Mouse (Mus musculus): Measurements from ENCODE around the gene Tsc1. TPM values are rescaled to one million over a fixed set of nuclear protein-coding genes. Genes with fewer than 3 reads are reported as not detected.

Tsc1 gene
- polyA plus RNA-seq, 1 experiment from 2014 or later: 31.7 TPM

DNA sequence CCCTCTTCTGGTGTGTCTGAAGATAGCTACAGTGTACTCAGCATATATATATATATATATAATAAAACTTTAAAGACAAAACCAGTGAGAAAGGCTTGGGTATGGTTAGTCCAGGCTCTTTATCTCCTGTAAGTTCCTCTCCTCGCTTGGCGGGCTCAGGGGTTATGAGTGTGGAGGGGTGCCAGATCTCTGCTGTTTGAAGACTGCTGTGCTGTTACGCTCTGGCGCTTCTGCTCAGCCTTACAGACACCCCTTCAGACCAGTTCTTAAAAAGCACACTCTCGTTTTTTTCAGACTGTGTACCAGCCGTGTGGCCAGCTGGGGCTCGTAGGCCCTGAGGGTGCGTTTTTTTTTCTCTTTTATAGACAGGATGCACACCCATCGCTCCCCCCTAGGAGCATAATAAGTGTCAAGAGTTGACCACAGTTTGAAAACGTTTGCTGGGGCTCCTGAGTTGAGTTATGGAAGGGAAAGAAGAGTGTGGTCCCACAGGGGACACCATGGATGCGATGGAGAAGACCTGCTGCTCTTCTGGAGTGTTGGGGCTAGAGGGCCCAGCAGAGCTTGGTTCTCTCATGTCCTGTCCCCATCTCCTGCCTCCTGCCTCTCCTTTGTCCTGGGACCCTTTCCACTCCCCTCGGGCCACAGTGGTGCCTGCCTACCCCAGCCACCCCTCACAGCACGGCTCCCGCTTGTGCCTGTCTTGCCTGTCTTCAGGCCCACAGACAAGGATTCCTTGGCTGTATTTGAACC, 35.1 kb upstream of the Tsc1 start:
- H3K27ac ChIP-seq (replicated peaks): no peak overlapping the region
- ATAC-seq (ENCODE audit: low FRiP score, low read depth): no peak
- no peak overlapping the region for H3K4me3 ChIP-seq
- H3K36me3 ChIP-seq: no peaks in the 10 kb centered on the region
- WGBS: 58% methylated on average over 14 of the region's 14 CpGs
- H3K4me1 ChIP-seq (replicated peaks): no peaks in the 10 kb centered on the region
- H3K9ac ChIP-seq: no peak overlapping the region
- H3K9me3 ChIP-seq: no peaks in the 10 kb centered on the region
- H3K4me2 ChIP-seq: no peak overlapping the region
- H3K27me3 ChIP-seq: no peaks in the 10 kb centered on the region

DNA sequence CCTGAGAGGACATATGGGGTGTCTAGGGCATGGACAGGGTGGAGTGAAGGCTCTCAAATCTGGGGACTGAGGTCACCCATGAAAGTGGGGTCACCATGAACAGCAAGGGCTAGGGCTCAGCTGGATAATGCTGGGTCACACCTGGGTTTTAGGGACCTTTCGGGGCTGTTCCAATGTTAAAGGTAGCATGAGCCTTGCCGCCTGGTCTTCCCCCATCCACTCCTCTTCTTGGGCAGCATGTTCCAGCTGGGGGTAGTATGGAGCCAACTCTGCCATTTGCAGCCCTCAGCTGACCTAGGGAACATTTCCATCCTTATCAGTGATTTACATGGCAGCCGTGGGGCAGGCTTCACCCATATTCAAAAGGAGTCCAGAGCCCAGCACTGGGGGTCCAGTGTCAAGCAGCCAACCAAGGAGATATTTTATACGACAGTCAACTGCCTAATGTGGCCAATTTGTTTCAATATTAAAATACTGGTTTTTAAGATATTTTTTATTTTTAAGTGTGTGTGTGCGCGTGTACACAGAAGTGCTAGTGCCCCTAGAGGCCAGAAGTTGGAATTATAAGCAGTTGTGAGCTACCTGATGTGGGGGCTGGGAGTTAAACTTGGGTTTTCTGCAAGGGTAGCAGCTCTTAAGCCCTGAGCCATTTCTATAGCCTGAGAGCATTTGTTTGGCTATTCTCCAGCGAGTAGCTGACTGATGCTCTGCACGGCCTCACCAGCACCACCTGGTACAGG, 34.3 kb upstream of the Tsc1 start:
- no peak overlapping the region for H3K27ac ChIP-seq (replicated peaks)
- H3K9ac ChIP-seq: no peak overlapping the region
- H3K4me1 ChIP-seq (replicated peaks): no peaks in the 10 kb centered on the region
- H3K9me3 ChIP-seq: no peaks in the 10 kb centered on the region
- no peaks in the 10 kb centered on the region for H3K36me3 ChIP-seq
- no peak overlapping the region for H3K4me2 ChIP-seq
- H3K27me3 ChIP-seq: no peaks in the 10 kb centered on the region
- no peak overlapping the region for H3K4me3 ChIP-seq
- no peak for ATAC-seq (ENCODE audit: low FRiP score, low read depth)
- 70% methylated on average over 8 of the region's 8 CpGs for WGBS

DNA sequence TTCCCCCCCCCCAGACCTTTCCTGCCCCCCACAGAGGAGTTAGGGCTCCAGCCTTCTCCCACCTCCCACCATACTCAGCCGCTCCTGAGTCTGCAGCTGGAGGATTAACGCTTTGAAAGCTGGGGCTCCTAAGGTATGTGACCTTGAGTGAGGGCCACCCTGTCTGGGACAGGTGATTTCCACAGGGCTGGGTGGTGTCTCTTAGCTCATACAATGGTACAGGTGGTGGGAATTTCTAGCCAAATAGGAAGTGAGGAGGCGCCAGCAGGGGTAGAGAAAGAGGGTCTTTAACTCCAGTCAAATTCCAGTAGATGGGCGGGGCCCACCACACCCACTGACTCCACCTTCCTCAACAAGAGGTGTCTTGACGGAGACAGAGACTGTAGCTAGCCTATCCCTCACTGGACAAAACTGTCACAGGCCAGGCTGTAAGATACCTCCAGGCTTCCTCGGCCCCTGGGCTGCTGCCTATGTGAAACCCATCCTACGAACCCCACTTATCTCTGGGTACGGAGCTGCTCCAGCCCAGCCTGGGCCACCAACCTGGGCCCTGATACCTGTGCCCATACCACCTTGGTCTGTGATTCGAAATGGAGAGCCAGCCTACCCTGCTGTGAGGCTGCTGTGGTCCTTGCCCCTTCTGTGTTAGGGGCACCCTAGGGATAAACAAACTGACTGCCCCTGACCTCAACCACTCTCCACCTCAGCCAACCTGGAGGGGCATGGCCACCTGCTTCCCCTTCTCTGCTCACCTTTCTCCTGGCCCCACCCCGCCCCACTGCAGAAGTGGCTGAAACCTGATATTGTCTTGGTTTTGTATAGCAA, 33.5 kb upstream of the Tsc1 start:
- H3K4me2 ChIP-seq: no peak overlapping the region
- ATAC-seq (ENCODE audit: low FRiP score, low read depth): no peak

DNA sequence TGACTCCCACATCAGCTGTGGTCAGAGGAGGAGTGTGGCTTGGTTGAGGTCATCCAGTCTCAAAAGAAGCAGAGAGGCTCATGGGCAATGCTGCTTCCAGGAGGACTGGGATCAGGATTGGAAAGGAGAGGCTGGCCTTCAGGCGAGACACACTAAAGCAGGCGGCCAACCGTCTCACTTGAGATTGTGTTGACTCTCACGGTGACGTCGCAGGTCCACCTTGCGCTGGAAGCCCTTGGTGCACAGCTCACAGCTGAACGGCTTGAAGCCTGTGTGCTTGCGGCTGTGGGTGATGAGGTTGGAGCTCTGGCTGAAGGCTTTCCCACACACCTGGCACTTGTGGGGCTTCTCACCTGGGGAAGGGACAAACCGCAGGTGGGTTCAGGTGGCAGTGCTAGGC, 31.2 kb upstream of the Tsc1 start:
- WGBS: 93% methylated on average over 10 of the region's 10 CpGs

More for the DNA sequence above, 33.5 kb upstream of the Tsc1 start:
- Histone ChIP-seq H3K4me1 (replicated peaks) (no peaks in the 10 kb centered on the region), H3K27me3 (no peaks in the 10 kb centered on the region), H3K36me3 (no peaks in the 10 kb centered on the region), H3K27ac (replicated peaks) (no peak overlapping the region), H3K9me3 (no peaks in the 10 kb centered on the region), H3K4me3 (no peak overlapping the region), H3K9ac (no peak overlapping the region)
- 49% methylated on average over 10 of the region's 10 CpGs for WGBS

DNA sequence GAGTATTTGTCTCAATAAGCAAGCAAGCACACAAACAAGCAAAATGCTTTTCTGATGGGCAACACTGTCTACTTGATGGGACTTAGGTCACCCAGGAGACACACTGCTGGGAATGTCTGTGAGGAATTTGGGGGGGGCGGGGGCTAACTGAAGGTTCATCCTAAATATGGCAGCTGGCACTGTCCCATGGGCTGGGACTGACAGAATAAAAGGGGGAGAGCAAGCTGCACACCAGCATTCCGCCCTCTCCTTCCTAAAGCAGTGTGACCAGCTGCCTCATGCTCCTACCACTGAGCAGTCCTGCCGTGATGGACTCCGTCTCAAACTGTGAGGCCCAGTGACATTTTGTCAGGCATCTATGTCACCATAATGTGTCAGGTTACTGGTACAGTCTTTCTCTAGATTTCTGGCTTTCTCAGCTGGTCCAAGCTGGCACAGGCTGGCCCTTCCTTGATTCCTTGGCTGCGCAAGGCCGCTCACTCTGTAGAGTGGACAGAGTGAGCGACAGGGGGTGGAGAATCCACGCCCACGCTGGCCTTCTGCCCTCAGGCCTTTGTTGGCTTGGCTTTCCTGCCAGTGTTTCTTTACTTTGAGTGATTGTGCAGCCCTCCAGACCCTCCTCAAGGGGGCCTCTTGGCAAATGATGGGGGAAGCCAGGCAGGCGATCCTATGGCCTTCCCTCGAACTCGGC, 30.2 kb upstream of the Tsc1 start:
- WGBS: 49% methylated on average over 12 of the region's 12 CpGs
- H3K27ac ChIP-seq (replicated peaks): no peak overlapping the region
- ATAC-seq (ENCODE audit: low FRiP score, low read depth): no peak
- no peak overlapping the region for H3K4me2 ChIP-seq
- H3K9me3 ChIP-seq: no peaks in the 10 kb centered on the region
- no peak overlapping the region for H3K4me3 ChIP-seq
- no peaks in the 10 kb centered on the region for H3K27me3 ChIP-seq
- no peaks in the 10 kb centered on the region for H3K36me3 ChIP-seq
- no peak overlapping the region for H3K9ac ChIP-seq
- H3K4me1 ChIP-seq (replicated peaks): no peaks in the 10 kb centered on the region

More for the DNA sequence above, 31.2 kb upstream of the Tsc1 start:
- Histone ChIP-seq H3K9me3 (no peaks in the 10 kb centered on the region), H3K4me2 (no peak overlapping the region), H3K36me3 (no peaks in the 10 kb centered on the region), H3K27ac (replicated peaks) (no peak overlapping the region), H3K9ac (no peak overlapping the region), H3K27me3 (no peaks in the 10 kb centered on the region), H3K4me1 (replicated peaks) (no peaks in the 10 kb centered on the region), H3K4me3 (no peak overlapping the region)
- ATAC-seq (ENCODE audit: low FRiP score, low read depth): no peak

DNA sequence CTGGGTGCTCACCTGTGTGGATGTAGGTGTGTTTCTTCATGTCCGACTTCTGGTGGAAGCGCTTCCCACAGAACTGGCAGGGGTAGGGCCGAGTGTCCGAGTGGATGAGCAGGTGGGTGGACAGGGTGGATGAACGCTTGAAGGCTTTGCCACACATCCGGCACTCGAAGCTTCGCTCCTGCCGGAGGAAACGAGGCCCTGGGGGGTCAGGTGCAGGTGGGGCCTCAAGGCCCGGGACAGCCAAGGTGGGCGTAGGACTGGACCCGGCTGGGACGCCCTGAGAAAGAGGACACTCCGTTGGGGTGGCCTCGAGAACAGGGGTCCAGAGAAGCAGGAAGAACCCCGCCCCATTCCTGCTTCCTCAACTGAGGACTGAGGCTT, 29.6 kb upstream of the Tsc1 start:
- 80% methylated on average over 17 of the region's 17 CpGs for WGBS

DNA sequence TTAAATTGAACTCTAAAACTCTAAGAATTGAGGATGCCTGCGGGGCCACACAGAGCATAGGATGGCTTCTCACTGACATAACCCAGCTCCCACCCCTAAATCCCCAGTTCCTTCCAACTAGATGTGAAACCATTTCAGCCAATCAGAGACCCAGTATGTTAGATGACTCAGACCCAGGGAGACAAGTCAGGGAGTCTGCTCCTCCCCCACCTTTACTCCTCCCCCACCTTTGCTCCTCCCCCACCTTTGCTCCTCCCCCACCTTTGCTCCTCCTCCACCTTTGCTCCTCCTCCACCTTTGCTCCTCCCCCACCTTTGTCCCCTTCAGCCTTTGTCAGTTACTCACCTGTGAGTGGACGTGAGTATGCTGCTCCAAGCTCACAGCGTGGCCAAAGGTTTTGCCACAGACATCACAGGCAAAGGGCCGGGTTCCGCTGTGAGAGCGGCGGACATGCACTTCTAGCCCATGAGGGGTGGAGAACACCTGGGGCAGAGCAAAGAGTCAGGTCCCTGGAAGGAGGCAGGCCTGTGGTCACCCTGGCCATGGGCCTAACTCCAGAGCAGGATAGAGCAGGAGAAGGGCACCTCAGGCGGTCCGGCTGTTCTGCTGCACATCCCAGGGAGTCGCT, 28.5 kb upstream of the Tsc1 start:
- Histone ChIP-seq H3K27ac (replicated peaks) (no peak overlapping the region), H3K4me1 (replicated peaks) (no peaks in the 10 kb centered on the region), H3K36me3 (no peaks in the 10 kb centered on the region), H3K4me2 (no peak overlapping the region), H3K9me3 (no peaks in the 10 kb centered on the region), H3K4me3 (no peak overlapping the region), H3K9ac (no peak overlapping the region), H3K27me3 (no peaks in the 10 kb centered on the region)
- 69% methylated on average over 10 of the region's 10 CpGs for WGBS
- no peak for ATAC-seq (ENCODE audit: low FRiP score, low read depth)

More for the DNA sequence above, 29.6 kb upstream of the Tsc1 start:
- Histone ChIP-seq H3K9me3 (no peaks in the 10 kb centered on the region), H3K4me2 (no peak overlapping the region), H3K4me1 (replicated peaks) (no peaks in the 10 kb centered on the region), H3K36me3 (no peaks in the 10 kb centered on the region), H3K4me3 (no peak overlapping the region), H3K9ac (no peak overlapping the region), H3K27ac (replicated peaks) (no peak overlapping the region), H3K27me3 (no peaks in the 10 kb centered on the region)
- ATAC-seq (ENCODE audit: low FRiP score, low read depth): no peak

DNA sequence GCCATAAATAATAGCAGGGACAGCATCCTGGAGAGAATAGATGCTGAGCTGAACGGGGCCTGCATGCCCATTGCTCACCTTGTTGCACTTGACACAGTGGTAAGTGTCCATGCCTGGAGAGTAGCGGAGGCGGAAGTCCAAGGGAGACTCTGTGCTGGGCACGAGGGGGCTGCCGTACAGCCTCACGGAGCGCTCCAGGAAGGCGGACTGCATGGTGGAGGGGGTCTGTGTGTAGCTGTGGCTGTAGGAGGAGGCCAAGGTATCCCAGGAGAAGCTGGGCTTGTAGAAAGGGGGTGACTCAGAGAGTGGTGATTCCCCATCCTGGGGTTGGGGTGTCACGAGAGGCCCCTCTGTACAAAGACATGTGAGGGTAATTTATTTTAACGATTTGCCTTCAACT, 27.4 kb upstream of the Tsc1 start:
- Histone ChIP-seq H3K4me3 (no peak overlapping the region), H3K27me3 (no peaks in the 10 kb centered on the region), H3K4me2 (no peak overlapping the region), H3K9ac (no peak overlapping the region), H3K4me1 (replicated peaks) (no peaks in the 10 kb centered on the region), H3K9me3 (no peaks in the 10 kb centered on the region), H3K36me3 (no peaks in the 10 kb centered on the region), H3K27ac (replicated peaks) (no peak overlapping the region)
- ATAC-seq (ENCODE audit: low FRiP score, low read depth): no peak
- 92% methylated on average over 10 of the region's 10 CpGs for WGBS

DNA sequence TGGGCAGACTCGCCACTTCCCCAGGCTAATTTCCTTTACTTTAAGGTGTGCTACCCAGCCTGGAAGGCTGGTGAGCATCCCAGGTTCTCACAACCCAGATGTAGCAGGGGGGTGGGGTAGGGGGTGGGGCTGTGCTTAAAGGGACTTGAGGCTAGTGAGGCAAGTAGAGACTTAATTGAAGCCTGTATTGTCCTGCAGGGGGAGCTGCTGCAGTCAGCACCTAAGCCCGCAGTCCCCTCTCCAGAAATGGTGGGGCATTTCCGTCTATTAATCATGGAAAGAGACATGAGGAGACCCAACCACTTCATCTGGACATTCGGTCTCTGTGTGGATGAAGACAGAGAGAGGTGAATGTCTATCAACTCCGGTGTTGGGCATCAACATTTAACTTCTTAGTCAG, 24.7 kb upstream of the Tsc1 start:
- Histone ChIP-seq H3K4me2 (no peak overlapping the region), H3K9me3 (no peaks in the 10 kb centered on the region), H3K9ac (no peak overlapping the region), H3K4me1 (replicated peaks) (no peaks in the 10 kb centered on the region), H3K27me3 (peaks cover 8% of the 10 kb centered on the region; the same call in 1 of the 2 replicates), H3K27ac (replicated peaks) (no peak overlapping the region), H3K4me3 (no peak overlapping the region), H3K36me3 (no peaks in the 10 kb centered on the region)
- ATAC-seq (ENCODE audit: low FRiP score, low read depth): no peak
- 31% methylated on average over 5 of the region's 5 CpGs for WGBS

DNA sequence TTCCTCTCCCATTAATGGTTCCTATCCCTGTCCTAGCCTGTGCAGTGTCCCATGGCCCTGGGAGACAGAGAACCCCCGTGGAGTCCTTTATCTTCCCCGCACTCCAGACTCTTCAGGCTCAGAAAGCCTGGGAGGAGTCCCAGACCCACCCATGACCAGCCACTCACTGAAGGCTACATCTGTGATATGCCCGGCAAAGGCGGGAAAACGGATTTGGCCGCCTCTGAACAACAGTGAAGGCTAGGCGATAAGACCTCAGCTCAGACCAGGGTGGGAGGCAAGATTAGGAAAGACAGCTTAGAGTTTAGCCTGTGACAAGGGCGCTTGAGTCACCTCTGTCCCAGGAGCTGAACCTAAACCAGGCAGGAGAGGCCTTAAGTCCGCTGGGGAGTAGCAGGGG, 24.2 kb upstream of the Tsc1 start:
- Histone ChIP-seq H3K4me3 (no peak overlapping the region), H3K36me3 (no peaks in the 10 kb centered on the region), H3K4me1 (replicated peaks) (no peaks in the 10 kb centered on the region), H3K27ac (replicated peaks) (no peak overlapping the region), H3K4me2 (no peak overlapping the region), H3K9me3 (no peaks in the 10 kb centered on the region), H3K27me3 (peaks cover 12% of the 10 kb centered on the region; the same call in 1 of the 2 replicates), H3K9ac (no peak overlapping the region)
- WGBS: 82% methylated on average over 9 of the region's 9 CpGs
- ATAC-seq (ENCODE audit: low FRiP score, low read depth): no peak

Measured in hindbrain, embryonic 15.5 days (tissue).